Mouse (Mus musculus) intestine, postnatal 0 days (tissue): Measurements from ENCODE around the gene Lrrc8e. TPM values are rescaled to one million over a fixed set of nuclear protein-coding genes. Genes with fewer than 3 reads are reported as not detected.

Experiments used
- ATAC-seq: fragments of 200-750 bp; cut with Nextera tagmentation; 2 replicates; pipeline ENCODE4 v1.8.0; 2017; ENCODE audit warnings: mild to moderate bottlenecking, moderate TSS enrichment, moderate library complexity
- H3K27ac ChIP-seq: fragments of 300-500 bp; sonication (generic); 2 replicates; pipeline ENCODE4 v1.5.1; 2014; ENCODE audit warnings: mild to moderate bottlenecking, low read depth, low read length, moderate library complexity
- H3K27me3 ChIP-seq: fragments of 300-500 bp; sonication (generic); replicated peaks from 2 replicates; pipeline ENCODE4 v1.6.1; 2014; ENCODE audit warnings: low read length, mixed read lengths; ENCODE audit not compliant: control insufficient read depth, insufficient read depth
- H3K36me3 ChIP-seq: fragments of 300-500 bp; sonication (generic); 2 replicates; pipeline ENCODE4 v1.6.1; 2014; ENCODE audit warnings: mild to moderate bottlenecking, moderate library complexity; ENCODE audit not compliant: control insufficient read depth, insufficient read depth
- H3K4me1 ChIP-seq: fragments of 300-500 bp; sonication (generic); replicated peaks from 2 replicates; pipeline ENCODE4 v1.6.1; 2014; ENCODE audit warnings: antibody characterized with exemption, low read length, mixed read lengths; ENCODE audit not compliant: control insufficient read depth, insufficient read depth
- H3K4me2 ChIP-seq: fragments of 300-500 bp; sonication (generic); replicated peaks from 2 replicates; pipeline ENCODE4 v1.6.1; 2014; ENCODE audit warnings: low read depth, mild to moderate bottlenecking, moderate library complexity
- H3K4me3 ChIP-seq: fragments of 300-500 bp; sonication (generic); 2 replicates; pipeline ENCODE4 v1.5.1; 2014; ENCODE audit warnings: low read depth, low read length
- H3K9ac ChIP-seq: fragments of 300-500 bp; sonication (generic); 2 replicates; pipeline ENCODE4 v1.6.1; 2014; ENCODE audit warnings: mild to moderate bottlenecking, low read depth, low read length
- H3K9me3 ChIP-seq: fragments of 300-500 bp; sonication (generic); 2 replicates; pipeline ENCODE4 v1.6.1; 2016; ENCODE audit warnings: mixed run types; ENCODE audit not compliant: control insufficient read depth
- CTCF ChIP-seq: sonication (generic); IDR thresholded peaks from 2 replicates; pipeline ENCODE4 v1.5.1; 2016; ENCODE audit warnings: low read depth, mild to moderate bottlenecking, control low read depth, antibody characterized with exemption, moderate library complexity
- WGBS: fragments of 180-500 bp; shearing (Covaris S2); extraction: QIAGEN DNeasy Blood & Tissue Kit; methylation state at CpG from one replicate; pipeline ENCODE4 v1.1.7; 2014; 5-methylcytosine and 5-hydroxymethylcytosine counted together
- polyA plus RNA-seq: library from polyadenylated mRNA; unstranded; fragments of >200 nt; fragmentation: Nextera tagmentation; extraction: Ambion mirVana; gene quantifications from 2 replicates; pipeline ENCODE4 v1.2.1, GENCODE M21; 2015

The Lrrc8e gene
- polyA plus RNA-seq, 1 experiment from 2014 or later, result 3.3 TPM

DNA sequence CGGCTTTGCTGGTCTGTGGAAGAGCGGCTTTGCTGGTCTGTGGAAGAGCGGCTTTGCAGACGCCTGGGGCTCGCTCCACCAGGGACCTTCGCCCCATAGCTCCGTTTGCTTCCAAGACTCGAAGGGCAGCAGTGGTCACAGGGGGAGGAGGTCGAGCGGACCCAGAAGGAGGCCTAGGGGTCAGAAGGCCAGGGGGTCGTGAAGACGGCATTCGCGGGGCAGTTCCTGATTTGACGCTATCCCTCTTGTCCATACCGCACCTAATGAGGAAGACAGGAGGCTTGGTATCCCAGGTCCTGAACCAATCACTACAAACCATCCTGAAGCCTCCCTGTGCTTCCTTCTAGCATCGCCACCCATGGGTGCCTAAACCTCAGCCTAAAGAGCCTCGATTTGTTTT lies 10.3 kb upstream of the Lrrc8e start:
- no peak overlapping the region; the same call in 1 of the 2 replicates for H3K9ac ChIP-seq
- 11% methylated on average over 18 of the region's 18 CpGs for WGBS
- no peak for TF ChIP-seq CTCF
- peaks cover 16% of the 10 kb centered on the region for H3K4me1 ChIP-seq
- H3K27ac ChIP-seq, result no peak overlapping the region
- H3K27me3 ChIP-seq, result peaks cover 21% of the 10 kb centered on the region
- peak overlapping the region; percentile 72 for H3K4me2 ChIP-seq
- H3K36me3 ChIP-seq, result no peaks in the 10 kb centered on the region
- H3K4me3 ChIP-seq, result peak overlapping the region; percentile 46
- ATAC-seq, result no peak
- H3K9me3 ChIP-seq, result no peaks in the 10 kb centered on the region

DNA sequence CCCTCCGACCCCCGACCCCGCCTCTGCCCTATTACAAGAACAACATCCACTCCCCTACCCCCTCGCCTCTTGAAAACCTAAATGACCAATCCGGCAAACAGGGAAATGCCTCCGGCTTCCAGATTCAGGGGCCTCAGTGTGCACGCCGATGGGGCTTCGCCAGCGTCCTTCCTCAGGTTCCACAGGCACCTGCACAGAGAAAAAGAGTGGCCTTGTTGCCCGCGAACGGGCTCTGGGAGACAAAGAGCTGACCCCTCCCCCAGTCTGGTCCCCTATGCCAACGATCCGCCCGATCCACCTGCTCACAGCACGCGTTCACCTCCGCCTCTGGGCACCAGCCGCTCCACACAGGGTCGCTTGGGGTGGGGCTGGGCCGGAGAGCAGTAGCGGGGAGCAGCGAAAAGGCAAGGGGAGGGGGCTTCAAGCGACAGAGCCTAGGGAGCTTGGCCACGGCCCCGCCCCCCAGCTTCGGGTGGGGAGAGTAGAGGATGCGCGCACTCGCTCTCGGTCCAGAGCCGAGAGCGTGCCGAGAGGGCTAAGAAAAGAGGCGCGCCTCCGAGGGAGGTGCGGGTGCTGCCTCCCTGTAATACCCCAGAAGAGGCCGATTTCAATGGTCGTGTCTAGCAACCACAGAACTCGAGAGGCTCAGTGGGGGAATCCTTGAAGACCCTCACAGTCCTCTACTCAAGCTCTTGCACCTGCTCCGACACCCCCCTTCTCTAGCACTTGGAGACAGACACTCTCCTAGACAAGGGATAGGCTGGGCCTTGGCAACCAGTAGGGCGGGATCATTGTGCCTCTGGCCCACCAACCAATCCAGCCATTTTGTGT lies 9.6 kb upstream of the Lrrc8e start, which contains the start of gene Prr36:
Prr36 (minus strand) TSS at position 669 of the 831 bp plus-strand sequence.
- Histone ChIP-seq H3K36me3 (no peaks in the 10 kb centered on the region), H3K4me2 (peak within 1 kb of the TSS; percentile 72), H3K9me3 (no peaks in the 10 kb centered on the region), H3K27me3 (peaks cover 21% of the 10 kb centered on the region), H3K4me3 (peak within 1 kb of the TSS; percentile 46), H3K9ac (peak within 1 kb of the TSS; percentile 22; the same call in 1 of the 2 replicates), H3K27ac (no peak within 1 kb of the TSS), H3K4me1 (peaks cover 16% of the 10 kb centered on the region)
- no peak for TF ChIP-seq CTCF
- ATAC-seq, result no peak
- 2% methylated on average over 44 of the region's 44 CpGs for WGBS

DNA sequence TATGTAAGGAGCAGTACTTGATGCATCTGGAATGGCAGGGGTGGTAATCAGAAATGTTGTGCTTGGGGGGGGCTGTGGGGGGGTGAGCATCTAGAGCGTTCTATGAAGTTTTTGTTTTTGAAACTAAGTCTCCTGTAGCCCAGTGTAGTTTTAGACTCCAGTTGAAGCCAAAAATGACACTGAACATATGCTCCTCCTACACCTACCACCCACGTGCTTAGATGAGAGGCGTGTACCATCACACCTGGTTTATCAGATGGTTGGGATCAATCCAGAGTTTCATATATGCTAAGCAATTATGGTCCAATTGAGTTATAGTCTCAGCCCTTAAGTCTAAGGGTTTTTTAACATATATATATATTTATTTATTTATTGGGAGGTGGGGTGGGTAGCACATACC lies 7.0 kb upstream of the Lrrc8e start:
- Histone ChIP-seq H3K4me2 (no peak overlapping the region), H3K27ac (no peak overlapping the region), H3K9me3 (no peaks in the 10 kb centered on the region), H3K27me3 (peaks cover 21% of the 10 kb centered on the region), H3K4me3 (no peak overlapping the region), H3K36me3 (no peaks in the 10 kb centered on the region), H3K4me1 (0 out of 2 replicates have a peak, but pooled peaks cover 8% of the 10 kb centered on the region), H3K9ac (no peak overlapping the region)
- no peak for ATAC-seq
- 75% methylated on average over 3 of the region's 3 CpGs for WGBS
- TF ChIP-seq CTCF, result no peak

DNA sequence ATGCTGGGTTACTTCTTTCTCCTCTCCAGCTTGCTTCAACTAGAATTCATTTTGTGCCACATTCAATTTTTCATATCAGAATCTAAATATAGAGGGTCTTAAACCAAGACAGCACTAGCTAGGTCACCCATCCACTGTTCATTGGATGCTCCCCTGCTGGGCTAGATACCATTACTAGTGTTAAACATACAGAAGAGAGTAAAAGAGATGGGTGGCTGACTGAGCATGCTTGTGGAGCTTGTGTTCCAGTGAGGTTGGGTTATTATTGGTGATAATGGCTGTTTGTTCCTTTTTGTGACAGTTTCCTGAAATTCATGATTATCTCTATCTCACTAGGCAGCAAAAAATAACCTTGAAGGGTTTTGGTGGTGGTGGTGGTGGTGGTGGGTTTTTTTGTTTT lies 4.6 kb upstream of the Lrrc8e start:
- Histone ChIP-seq H3K9ac (no peak overlapping the region), H3K4me2 (no peak overlapping the region), H3K4me3 (no peak overlapping the region), H3K9me3 (no peaks in the 10 kb centered on the region), H3K27me3 (peaks cover 13% of the 10 kb centered on the region; the same call in 1 of the 2 replicates), H3K27ac (no peak overlapping the region), H3K36me3 (no peaks in the 10 kb centered on the region), H3K4me1 (peaks cover 1% of the 10 kb centered on the region; the same call in 1 of the 2 replicates)
- no peak for TF ChIP-seq CTCF
- ATAC-seq, result no peak

DNA sequence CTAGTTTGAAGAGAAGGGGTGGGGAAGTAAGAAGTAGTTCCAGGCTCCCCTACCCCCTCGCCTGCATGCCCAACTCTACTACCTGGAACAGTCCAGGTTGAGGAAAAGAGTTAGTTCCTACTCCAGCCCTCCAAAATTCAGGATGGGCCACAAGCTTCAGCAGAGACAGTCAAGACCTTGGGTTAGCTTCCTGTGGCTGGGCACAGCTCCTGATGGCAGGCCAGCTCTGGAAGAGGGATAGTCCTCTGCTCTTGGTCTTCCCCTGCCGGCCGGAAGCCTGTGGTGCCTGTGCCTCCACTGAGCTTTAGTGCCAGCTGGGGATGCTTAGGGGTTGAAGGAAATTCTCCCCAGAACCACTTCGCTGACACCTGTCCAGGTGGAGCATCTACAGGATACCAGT lies 304 bp upstream of the Lrrc8e start:
- H3K27ac ChIP-seq, result no peak overlapping the region
- H3K4me1 ChIP-seq, result no peaks in the 10 kb centered on the region; the same call in 1 of the 2 replicates
- no peaks in the 10 kb centered on the region for H3K27me3 ChIP-seq
- H3K36me3 ChIP-seq, result no peaks in the 10 kb centered on the region
- 36% methylated on average over 4 of the region's 4 CpGs for WGBS
- H3K4me3 ChIP-seq, result peak overlapping the region; percentile 33
- peak overlapping the region; percentile 77 for H3K4me2 ChIP-seq
- H3K9me3 ChIP-seq, result no peaks in the 10 kb centered on the region
- peak; percentile 39; the same call in 1 of the 2 replicates for TF ChIP-seq CTCF
- H3K9ac ChIP-seq, result no peak overlapping the region
- ATAC-seq, result 0 out of 2 replicates have a peak, but pooled peaks have one; percentile 4

DNA sequence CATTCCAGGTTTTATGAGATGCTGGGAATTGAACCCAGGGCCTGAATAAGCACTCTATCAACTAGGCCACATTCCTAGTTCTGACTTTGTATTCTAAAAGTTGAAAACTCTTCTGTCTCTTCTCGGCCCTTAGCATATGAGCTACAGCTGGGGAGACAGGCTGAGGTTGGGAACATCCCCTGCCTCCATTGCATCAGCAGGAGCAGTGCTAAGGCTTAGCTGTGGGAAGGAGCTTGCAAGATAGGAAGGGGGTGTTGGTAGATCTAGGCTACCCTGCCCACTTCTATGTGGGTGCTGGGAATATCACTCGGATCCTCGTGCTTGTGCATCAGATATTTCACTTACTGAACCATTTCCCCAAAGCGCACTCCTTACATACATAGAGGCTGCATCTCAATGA lies 1.3 kb downstream of the Lrrc8e start:
- H3K4me1 ChIP-seq, result no peaks in the 10 kb centered on the region; the same call in 1 of the 2 replicates
- no peaks in the 10 kb centered on the region for H3K27me3 ChIP-seq
- H3K4me3 ChIP-seq, result no peak overlapping the region
- 94% methylated on average over 4 of the region's 4 CpGs for WGBS
- no peak overlapping the region for H3K27ac ChIP-seq
- ATAC-seq, result no peak
- H3K9ac ChIP-seq, result no peak overlapping the region
- TF ChIP-seq CTCF, result no peak
- H3K9me3 ChIP-seq, result no peaks in the 10 kb centered on the region
- H3K4me2 ChIP-seq, result no peak overlapping the region
- H3K36me3 ChIP-seq, result no peaks in the 10 kb centered on the region
